Mouse (Mus musculus) urinary bladder, postnatal 10 days (tissue): ENCODE data around the gene Sh2d6.

ENCODE experiments used
- DNase-seq: peaks from one replicate; pipeline ENCODE4 v3.0.0; 2022; ENCODE audit warnings: low spot score

Gene Sh2d6

GRCm38 (mm10) chr6:72521607-72522006, at the start of gene Sh2d6:
Gene Sh2d6 (minus strand): TSS chr6:72521707.
- no peak for DNase-seq

- DNase-seq = no peak
These were observed 49.3 kb upstream of the Sh2d6 start for GRCm38 (mm10) chr6:72570644-72571397.

- DNase-seq = no peak
These were observed 47.2 kb upstream of the Sh2d6 start for GRCm38 (mm10) chr6:72568736-72569135.

- no peak for DNase-seq
These were observed 46.0 kb upstream of the Sh2d6 start for GRCm38 (mm10) chr6:72567508-72567907.

GRCm38 (mm10) chr6:72566044-72566443, 44.5 kb upstream of the Sh2d6 start:
- peak; percentile 60 for DNase-seq

- no peak for DNase-seq
These were observed 44.0 kb upstream of the Sh2d6 start for GRCm38 (mm10) chr6:72565506-72565905.

GRCm38 (mm10) chr6:72562894-72563293, 41.4 kb upstream of the Sh2d6 start:
- DNase-seq = no peak

- DNase-seq = no peak
These were observed 41.0 kb upstream of the Sh2d6 start for GRCm38 (mm10) chr6:72562486-72562885.

- DNase-seq = no peak
These were observed 39.3 kb upstream of the Sh2d6 start for GRCm38 (mm10) chr6:72560801-72561200.

- DNase-seq = no peak
These were observed 31.5 kb upstream of the Sh2d6 start for GRCm38 (mm10) chr6:72553079-72553412.

GRCm38 (mm10) chr6:72552171-72553078, 30.9 kb upstream of the Sh2d6 start:
- DNase-seq = no peak

- no peak for DNase-seq
These were observed 29.1 kb upstream of the Sh2d6 start for GRCm38 (mm10) chr6:72550503-72551100.

GRCm38 (mm10) chr6:72550025-72550424, 28.5 kb upstream of the Sh2d6 start:
- DNase-seq = no peak

GRCm38 (mm10) chr6:72549041-72549580, 27.6 kb upstream of the Sh2d6 start:
- no peak for DNase-seq

GRCm38 (mm10) chr6:72547862-72548261, 26.4 kb upstream of the Sh2d6 start:
- no peak for DNase-seq

GRCm38 (mm10) chr6:72547121-72547520, 25.6 kb upstream of the Sh2d6 start:
- DNase-seq = no peak

GRCm38 (mm10) chr6:72545377-72545776, 23.9 kb upstream of the Sh2d6 start:
- no peak for DNase-seq

GRCm38 (mm10) chr6:72544283-72544987, 22.9 kb upstream of the Sh2d6 start, which contains the start of gene Capg:
Gene Capg (plus strand): TSS chr6:72544391.
- DNase-seq = no peak

GRCm38 (mm10) chr6:72543265-72543850, 21.9 kb upstream of the Sh2d6 start:
- no peak for DNase-seq

- DNase-seq = peak; percentile 35
These were observed 17.1 kb upstream of the Sh2d6 start for GRCm38 (mm10) chr6:72538562-72539031.

GRCm38 (mm10) chr6:72537998-72538500, 16.5 kb upstream of the Sh2d6 start:
- no peak for DNase-seq
